Mouse (Mus musculus) stomach, embryonic 14.5 days (tissue): ENCODE measurements around the gene Ncor2. TPM values are rescaled to one million over a fixed set of nuclear protein-coding genes. Genes with fewer than 3 reads are reported as not detected.

ENCODE experiments used
- ATAC-seq: fragments of 200-750 bp; cut with Nextera tagmentation; 2 replicates; pipeline ENCODE4 v1.8.0; 2017; ENCODE audit warnings: low read depth, moderate TSS enrichment; ENCODE audit not compliant: insufficient number of reproducible peaks, insufficient read depth, low FRiP score
- H3K27ac ChIP-seq: fragments of 300-500 bp; sonication (generic); 2 replicates; pipeline ENCODE4 v1.5.1; 2014; ENCODE audit warnings: mild to moderate bottlenecking, low read length, moderate library complexity, mixed read lengths
- H3K27me3 ChIP-seq: fragments of 300-500 bp; sonication (generic); 2 replicates; pipeline ENCODE4 v1.6.1; 2014; ENCODE audit warnings: low read length, control low read depth, mixed read lengths; ENCODE audit not compliant: control insufficient read depth, insufficient read depth
- H3K36me3 ChIP-seq: fragments of 300-500 bp; sonication (generic); 2 replicates; pipeline ENCODE4 v1.6.1; 2014; ENCODE audit warnings: mild to moderate bottlenecking, control low read depth, low read length, moderate library complexity, mixed read lengths; ENCODE audit not compliant: control insufficient read depth, insufficient read depth
- H3K4me1 ChIP-seq: fragments of 300-500 bp; sonication (generic); 2 replicates; pipeline ENCODE4 v1.6.1; 2014; ENCODE audit warnings: low read length, control low read depth, mixed read lengths; ENCODE audit not compliant: control insufficient read depth, insufficient read depth
- H3K4me2 ChIP-seq: fragments of 300-500 bp; sonication (generic); replicated peaks from 2 replicates; pipeline ENCODE4 v1.6.1; 2014; ENCODE audit warnings: low read depth, low read length, control low read depth
- H3K4me3 ChIP-seq: fragments of 300-500 bp; sonication (generic); 2 replicates; pipeline ENCODE4 v1.5.1; 2014; ENCODE audit warnings: low read depth, low read length, control low read depth
- H3K9ac ChIP-seq: fragments of 300-500 bp; sonication (generic); replicated peaks from 2 replicates; pipeline ENCODE4 v1.6.1; 2014; ENCODE audit warnings: low read depth, mild to moderate bottlenecking, control low read depth, low read length, moderate library complexity, mixed read lengths
- H3K9me3 ChIP-seq: fragments of 300-500 bp; sonication (generic); 2 replicates; pipeline ENCODE4 v1.6.1; 2016; ENCODE audit warnings: low read depth, low read length, control low read depth; ENCODE audit not compliant: control insufficient read depth
- WGBS: fragments of 180-500 bp; shearing (Covaris S2); extraction: QIAGEN DNeasy Blood & Tissue Kit; methylation state at CpG from one replicate; pipeline ENCODE4 v1.1.7; 2014; 5-methylcytosine and 5-hydroxymethylcytosine counted together
- polyA plus RNA-seq: library from polyadenylated mRNA; unstranded; fragments of >200 nt; fragmentation: Nextera tagmentation; extraction: Ambion mirVana; gene quantifications from 2 replicates; pipeline ENCODE4 v1.2.1, GENCODE M21; 2014

Gene Ncor2
- polyA plus RNA-seq, 1 experiment from 2014 or later = 32.7 TPM

DNA sequence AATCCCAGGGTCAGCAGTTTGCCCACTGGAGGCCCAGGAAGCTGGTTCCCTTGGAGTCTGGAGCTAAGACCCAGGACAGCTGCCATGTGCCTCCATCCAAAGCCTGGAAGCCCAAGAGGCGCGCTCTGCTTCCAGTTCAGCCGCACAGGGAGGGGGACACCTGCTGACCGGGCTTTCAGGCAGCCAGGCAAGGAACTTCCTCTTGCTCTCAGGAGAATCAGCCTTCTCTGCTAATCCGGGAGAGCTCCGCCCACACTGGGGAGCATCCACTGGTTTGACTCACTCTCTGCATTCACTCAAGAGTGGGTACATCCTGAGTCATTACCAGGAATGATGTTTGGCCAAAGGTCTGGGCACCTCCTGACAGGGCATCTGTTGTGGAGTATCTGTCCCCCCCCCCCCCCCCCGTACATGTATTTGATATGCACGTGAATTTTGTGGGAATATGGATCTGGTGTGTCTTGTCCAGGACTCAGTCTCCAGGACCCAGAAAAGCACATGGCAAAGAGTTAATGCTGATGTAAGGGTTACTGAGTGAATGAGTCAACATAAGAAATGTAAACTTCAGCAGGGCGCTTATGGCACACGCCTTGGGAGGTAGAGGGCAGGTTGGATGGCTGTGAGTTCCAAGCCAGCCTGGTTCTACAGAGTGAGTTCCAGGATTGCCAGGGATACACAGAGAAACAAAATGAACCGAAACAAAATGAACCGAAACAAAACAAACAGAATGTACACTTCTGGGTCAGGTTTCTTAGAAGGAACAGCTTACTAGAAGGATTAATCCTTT lies 10.0 kb upstream of the Ncor2 start:
- no peak for ATAC-seq
- H3K4me1 ChIP-seq = peaks cover 20% of the 10 kb centered on the region
- H3K36me3 ChIP-seq = no peaks in the 10 kb centered on the region
- H3K27me3 ChIP-seq = no peaks in the 10 kb centered on the region
- H3K9ac ChIP-seq = no peak overlapping the region
- no peak overlapping the region; the same call in 1 of the 2 replicates for H3K4me2 ChIP-seq
- 20% methylated on average over 12 of the region's 12 CpGs for WGBS
- H3K9me3 ChIP-seq = no peaks in the 10 kb centered on the region
- H3K4me3 ChIP-seq = no peak overlapping the region
- H3K27ac ChIP-seq = no peak overlapping the region

DNA sequence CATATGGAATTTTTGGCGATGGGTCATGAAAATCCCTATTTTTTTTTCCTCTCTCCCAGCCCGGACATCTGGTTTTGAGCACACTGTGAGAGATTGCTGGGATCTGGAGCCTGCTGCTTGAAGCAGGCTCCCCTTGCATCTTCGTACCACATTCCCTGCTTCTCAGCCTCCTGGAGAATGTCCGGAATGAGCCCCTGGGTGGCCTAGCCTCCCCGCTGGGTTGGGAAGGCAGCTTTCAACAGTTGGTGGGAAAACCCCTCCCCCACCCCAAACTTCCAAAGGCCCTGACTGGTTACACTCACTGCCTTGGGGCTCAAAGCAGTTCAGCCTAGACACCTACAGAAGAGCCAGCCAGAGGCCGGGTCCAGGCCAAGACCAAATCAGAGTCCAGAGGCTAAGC lies 5.8 kb upstream of the Ncor2 start:
- Histone ChIP-seq H3K4me1 (peaks cover 35% of the 10 kb centered on the region), H3K4me3 (no peak overlapping the region), H3K27ac (peak overlapping the region; percentile 92), H3K9ac (no peak overlapping the region), H3K9me3 (no peaks in the 10 kb centered on the region), H3K4me2 (no peak overlapping the region), H3K27me3 (no peaks in the 10 kb centered on the region), H3K36me3 (no peaks in the 10 kb centered on the region)
- ATAC-seq = peak; percentile 61; the same call in 1 of the 2 replicates
- WGBS = 11% methylated on average over 6 of the region's 6 CpGs

DNA sequence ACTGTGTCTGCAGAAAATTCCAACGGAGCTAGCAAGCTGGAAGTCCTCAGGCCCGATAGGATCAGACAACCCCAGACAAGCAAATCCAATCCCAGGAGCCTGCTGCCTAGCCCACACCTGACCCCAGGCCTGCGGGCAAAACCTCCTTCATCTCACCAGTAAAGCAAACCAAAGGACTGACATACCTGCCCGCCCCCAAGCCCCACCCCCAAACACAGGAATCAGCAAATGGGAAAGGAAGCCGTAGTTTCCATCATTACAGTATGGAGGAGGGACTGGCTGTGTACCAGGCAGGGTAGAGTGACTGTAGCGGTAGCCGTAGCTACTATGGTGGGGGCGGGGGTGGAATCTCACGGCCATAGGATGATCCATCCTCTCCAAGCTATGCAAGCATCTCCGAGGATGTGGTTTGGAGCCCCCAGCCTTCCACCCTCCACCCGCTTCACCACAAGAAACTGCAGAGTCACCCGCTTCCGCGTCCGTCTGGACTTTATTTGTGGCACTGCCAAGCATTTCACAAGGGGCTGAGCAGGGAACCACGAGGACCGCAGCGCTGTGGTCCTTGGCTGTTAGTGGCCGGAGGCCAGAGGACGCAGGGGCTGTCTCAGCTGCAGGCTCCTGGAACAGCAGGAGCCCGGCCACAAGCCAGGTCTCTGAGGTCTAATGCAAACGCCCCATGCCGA lies 4.4 kb upstream of the Ncor2 start:
- Histone ChIP-seq H3K9me3 (no peaks in the 10 kb centered on the region), H3K27ac (peak overlapping the region; percentile 92; the same call in 1 of the 2 replicates), H3K36me3 (no peaks in the 10 kb centered on the region), H3K4me3 (no peak overlapping the region), H3K4me1 (peaks cover 35% of the 10 kb centered on the region), H3K27me3 (no peaks in the 10 kb centered on the region), H3K9ac (no peak overlapping the region), H3K4me2 (no peak overlapping the region)
- no peak for ATAC-seq
- WGBS = 42% methylated on average over 23 of the region's 23 CpGs

DNA sequence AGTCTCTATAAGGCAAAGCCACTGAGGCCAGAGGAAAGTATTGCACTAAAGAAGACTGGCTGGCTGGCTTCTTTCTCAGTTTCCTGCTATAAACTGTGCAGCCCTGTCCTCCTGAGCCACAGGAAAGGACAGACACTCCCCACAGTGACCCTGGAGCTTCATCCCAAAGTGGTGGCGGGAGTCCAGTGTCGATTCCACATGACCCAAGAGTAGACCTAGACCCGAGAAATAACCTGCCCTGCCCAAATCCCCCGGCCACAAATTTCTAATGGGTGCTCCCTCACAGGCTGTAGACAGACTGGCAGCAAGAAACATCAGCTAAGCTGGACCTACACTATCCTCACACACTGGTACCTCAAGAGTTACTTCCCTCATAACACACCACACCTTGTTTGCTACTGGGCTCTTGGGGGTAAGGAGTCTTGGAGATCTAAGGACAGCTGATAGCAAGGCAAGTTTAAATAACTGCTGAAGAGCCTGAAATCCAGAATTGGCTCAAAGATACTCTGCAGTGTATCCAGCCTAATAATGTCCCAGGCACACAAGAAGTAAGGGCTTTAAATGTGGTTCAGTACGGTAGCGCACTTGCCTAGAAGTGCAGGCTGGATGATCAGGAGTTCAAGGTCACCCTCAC lies 1.7 kb upstream of the Ncor2 start:
- no peak for ATAC-seq
- no peak overlapping the region for H3K9ac ChIP-seq
- no peak overlapping the region for H3K4me3 ChIP-seq
- H3K9me3 ChIP-seq = no peaks in the 10 kb centered on the region
- H3K4me2 ChIP-seq = no peak overlapping the region
- peak overlapping the region; percentile 77; the same call in 1 of the 2 replicates for H3K27ac ChIP-seq
- no peaks in the 10 kb centered on the region for H3K27me3 ChIP-seq
- WGBS = 81% methylated on average over 6 of the region's 6 CpGs
- H3K36me3 ChIP-seq = no peaks in the 10 kb centered on the region
- H3K4me1 ChIP-seq = peaks cover 52% of the 10 kb centered on the region

DNA sequence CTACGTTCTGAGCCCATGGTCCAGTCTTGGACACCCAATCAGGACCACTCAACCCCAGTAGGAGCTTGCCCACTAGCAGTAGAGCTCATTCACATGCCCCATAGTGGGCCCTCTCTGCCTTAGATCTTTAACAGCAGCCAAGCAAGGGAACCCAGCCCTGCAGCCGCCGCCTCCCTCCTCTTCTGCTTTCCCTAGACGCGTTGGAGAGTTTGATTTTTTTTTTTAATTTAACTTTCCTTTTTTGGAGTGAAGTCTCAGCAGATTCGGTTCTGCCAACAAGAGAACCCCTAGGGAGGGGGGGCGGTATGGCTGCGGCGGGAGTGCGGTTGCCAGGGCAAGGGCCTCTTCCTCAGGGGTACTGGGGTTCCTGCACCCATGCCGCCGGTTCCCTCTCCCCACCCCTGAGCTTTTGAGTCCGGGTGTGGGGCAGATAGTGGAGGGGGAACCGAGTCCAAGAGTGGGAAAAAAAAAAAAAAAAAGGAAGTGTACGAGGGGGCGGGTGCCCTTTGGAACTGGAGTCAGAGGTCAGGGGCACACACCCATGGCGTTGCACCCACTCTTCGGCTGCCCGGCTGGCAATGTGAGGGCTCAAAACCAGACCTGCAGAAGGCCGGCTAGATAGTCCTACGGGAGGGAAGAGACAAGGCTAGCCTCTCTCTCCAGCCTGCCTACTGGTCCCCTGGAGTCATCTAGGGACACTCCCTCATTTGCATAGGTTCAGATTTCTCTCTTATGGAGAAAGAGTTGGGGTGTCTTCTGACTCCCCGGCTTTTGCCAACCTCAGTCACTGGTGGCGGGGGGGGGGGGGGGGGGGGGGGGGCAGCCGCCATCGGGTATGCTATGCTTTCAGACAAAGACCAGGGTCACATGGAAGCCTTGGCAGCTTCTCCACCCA lies 963 bp upstream of the Ncor2 start:
- Histone ChIP-seq H3K36me3 (no peaks in the 10 kb centered on the region), H3K9me3 (no peaks in the 10 kb centered on the region), H3K4me1 (peaks cover 50% of the 10 kb centered on the region), H3K9ac (0 out of 2 replicates have a peak overlapping the region, but pooled peaks have one; percentile 21), H3K27ac (peak overlapping the region; percentile 97), H3K27me3 (no peaks in the 10 kb centered on the region), H3K4me2 (peak overlapping the region; percentile 96), H3K4me3 (peak overlapping the region; percentile 82)
- WGBS = 4% methylated on average over 25 of the region's 25 CpGs
- ATAC-seq = 0 out of 2 replicates have a peak, but pooled peaks have one; percentile 28

DNA sequence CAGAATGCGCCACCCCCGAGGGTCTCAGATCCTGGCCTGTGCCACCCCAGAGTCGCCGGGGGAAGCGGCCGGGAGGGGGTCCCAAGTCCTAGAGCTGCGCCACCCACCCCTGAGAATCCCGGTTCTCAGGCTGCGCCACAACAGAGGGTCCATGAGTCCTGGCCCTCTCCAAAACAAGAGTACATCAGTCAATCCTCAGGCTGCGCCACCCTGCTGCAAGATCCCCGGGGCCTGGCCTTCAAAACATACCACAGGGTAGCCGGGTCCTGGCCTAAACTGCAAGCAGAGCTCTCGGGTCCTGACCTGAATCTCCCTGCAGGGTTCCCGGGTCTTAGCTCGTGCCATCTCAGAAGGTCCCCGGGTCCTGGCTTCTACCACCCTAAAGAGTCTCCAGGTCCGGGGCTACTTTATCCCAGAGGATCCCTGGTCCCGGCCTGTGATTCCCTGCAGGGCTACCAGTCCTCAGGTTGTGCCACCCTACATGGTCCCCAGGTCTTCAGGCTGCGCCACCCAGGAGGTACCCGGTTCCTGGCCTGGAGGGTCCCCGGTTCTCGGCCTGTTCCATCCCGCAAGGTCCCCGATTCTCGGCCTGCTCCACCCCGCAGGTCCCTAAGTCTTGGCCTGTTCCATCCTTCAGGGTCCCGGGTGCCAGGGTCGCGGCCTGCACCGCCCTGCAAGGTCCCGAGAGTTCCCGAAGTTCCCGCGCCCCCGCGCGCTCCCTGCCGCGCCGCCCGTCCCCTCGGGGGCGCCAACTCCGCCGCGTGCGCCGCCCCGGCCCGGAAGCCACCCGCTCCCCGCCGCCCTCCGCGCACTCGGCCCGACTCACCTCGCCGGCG lies 630 bp downstream of the Ncor2 start:
- Histone ChIP-seq H3K4me3 (peak overlapping the region; percentile 82), H3K36me3 (no peaks in the 10 kb centered on the region), H3K27ac (peak overlapping the region; percentile 96), H3K4me1 (peaks cover 42% of the 10 kb centered on the region), H3K4me2 (peak overlapping the region; percentile 96), H3K9ac (peak overlapping the region; percentile 82), H3K27me3 (no peaks in the 10 kb centered on the region), H3K9me3 (no peaks in the 10 kb centered on the region)
- WGBS = under 1% methylated on average over 55 of the region's 60 CpGs
- ATAC-seq = peak; percentile 28

DNA sequence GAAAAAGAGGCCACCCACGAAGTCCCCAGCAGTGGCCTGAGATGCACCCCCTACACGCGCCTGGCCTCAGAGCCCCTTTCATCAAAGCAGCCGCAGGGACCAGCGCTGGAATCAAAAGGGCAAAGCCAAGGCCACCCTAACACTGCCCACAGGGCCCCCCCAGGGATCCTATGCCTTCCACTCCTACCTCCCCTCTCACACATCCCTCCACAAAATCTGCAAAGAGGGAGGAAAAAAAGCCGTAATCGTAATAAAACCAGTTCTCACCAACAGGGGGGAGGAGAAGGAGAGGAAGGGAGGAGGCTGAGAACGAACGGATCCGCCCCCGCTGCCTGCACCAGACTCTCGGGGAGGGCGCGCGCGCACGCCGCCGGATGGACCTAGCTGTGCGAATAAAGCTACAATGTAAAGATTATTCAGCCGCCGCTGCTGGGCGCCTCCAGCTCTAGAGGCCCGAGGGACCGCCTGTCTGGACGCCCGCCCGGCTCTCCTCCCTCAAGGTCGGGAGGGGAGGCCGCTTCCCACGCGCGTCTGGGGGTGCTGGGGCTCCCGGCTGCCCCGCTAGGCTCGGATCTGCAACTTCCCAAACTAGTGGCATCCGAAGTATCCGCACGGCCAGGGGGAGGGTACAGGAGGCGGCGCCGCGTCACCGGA lies 1.4 kb downstream of the Ncor2 start:
- under 1% methylated on average over 42 of the region's 44 CpGs for WGBS
- no peaks in the 10 kb centered on the region for H3K9me3 ChIP-seq
- peak overlapping the region; percentile 96 for H3K27ac ChIP-seq
- peak overlapping the region; percentile 96 for H3K4me2 ChIP-seq
- no peaks in the 10 kb centered on the region for H3K27me3 ChIP-seq
- no peaks in the 10 kb centered on the region for H3K36me3 ChIP-seq
- peak overlapping the region; percentile 82 for H3K4me3 ChIP-seq
- H3K4me1 ChIP-seq = peaks cover 46% of the 10 kb centered on the region
- peak overlapping the region; percentile 82 for H3K9ac ChIP-seq
- ATAC-seq = peak; percentile 29
